Comparison of ENCODE assay signal across 9 mouse cellular contexts in genomic region chr12:103494486-103494885, GRCm38 (mm10). TPM values are rescaled to one million over a fixed set of nuclear protein-coding genes. Genes with fewer than 3 reads are reported as not detected.
DNase-seq lines count a peak whose midpoint lies in the region; ATAC-seq and TF ChIP-seq lines count a peak whose summit lies in the region.
"Had no signal": no experiment of that assay in that cellular context is flagged by ENCODE, and none has a peak within 500 bp of the region (broad histone marks: within the 10 kb centered on the region; RNA-seq: fewer than 3 reads in every experiment).

No protein-coding gene starts in this region.

- no peaks in the 10 kb centered on the region for H3K27me3 ChIP-seq in intestine, postnatal 0 days (replicated peaks; ENCODE audit: control insufficient read depth, insufficient read depth, low read length)
- no peaks in the 10 kb centered on the region for H3K27me3 ChIP-seq in intestine, embryonic 15.5 days (replicated peaks)
- no peaks in the 10 kb centered on the region for H3K27me3 ChIP-seq in limb, embryonic 10.5 days (ENCODE audit: low read depth, poor library complexity, severe bottlenecking)
- H3K27me3 ChIP-seq in small intestine, adult 2 months (ENCODE audit: control insufficient read depth, insufficient read depth, low read length), result no peaks in the 10 kb centered on the region
- H3K27me3 ChIP-seq in forebrain, embryonic 15.5 days, result no peaks in the 10 kb centered on the region
- H3K27me3 ChIP-seq: lung, embryonic 15.5 days had no signal

- H3K9me3 ChIP-seq in intestine, postnatal 0 days (ENCODE audit: control insufficient read depth), result no peaks in the 10 kb centered on the region
- H3K9me3 ChIP-seq in intestine, embryonic 15.5 days, result no peaks in the 10 kb centered on the region
- H3K9me3 ChIP-seq in limb, embryonic 10.5 days (replicated peaks), result no peaks in the 10 kb centered on the region
- no peaks in the 10 kb centered on the region for H3K9me3 ChIP-seq in forebrain, embryonic 15.5 days
- H3K9me3 ChIP-seq: lung, embryonic 15.5 days had no signal

- ATAC-seq in intestine, postnatal 0 days, result peak; percentile 21; the same call in 1 of the 2 replicates
- ATAC-seq in intestine, embryonic 15.5 days, result no peak
- peak; percentile 62 for ATAC-seq in CD4-positive, CD25-positive, alpha-beta regulatory T cell, adult 4 months
- no peak for ATAC-seq in forebrain, embryonic 15.5 days (replicated peaks)

- H3K4me2 ChIP-seq in intestine, postnatal 0 days (replicated peaks; ENCODE audit: low read depth), result no peak overlapping the region
- no peak overlapping the region for H3K4me2 ChIP-seq in intestine, embryonic 15.5 days (replicated peaks)
- no peak overlapping the region for H3K4me2 ChIP-seq in forebrain, embryonic 15.5 days (replicated peaks)
- H3K4me2 ChIP-seq: lung, embryonic 15.5 days had no signal

- DNase-seq in adrenal gland, adult 18-20 months (ENCODE audit: low spot score in 2 of 2), result peak; percentile 51 to 66
- DNase-seq in embryo, embryonic 11 days, result peak; percentile 10
- DNase-seq in limb, embryonic 10.5 days (ENCODE audit: low spot score), result peak; percentile 62

- no peak for TF ChIP-seq POLR2A in small intestine, adult 2 months (IDR thresholded peaks at IDR 0.05; ENCODE audit: low read depth, low read length)

- no peak overlapping the region for H3K27ac ChIP-seq in intestine, postnatal 0 days (ENCODE audit: low read depth, low read length)
- H3K27ac ChIP-seq in intestine, embryonic 15.5 days, result no peak overlapping the region
- H3K27ac ChIP-seq in limb, embryonic 10.5 days, result no peak overlapping the region
- no peak overlapping the region for H3K27ac ChIP-seq in small intestine, adult 2 months (ENCODE audit: insufficient read depth, low read depth, low read length)
- no peak overlapping the region for H3K27ac ChIP-seq in forebrain, embryonic 15.5 days (replicated peaks)
- H3K27ac ChIP-seq: lung, embryonic 15.5 days had no signal

- H3K9ac ChIP-seq in intestine, postnatal 0 days (ENCODE audit: low read depth, low read length), result no peak overlapping the region
- no peak overlapping the region for H3K9ac ChIP-seq in intestine, embryonic 15.5 days
- H3K9ac ChIP-seq in forebrain, embryonic 15.5 days (replicated peaks), result no peak overlapping the region
- H3K9ac ChIP-seq: lung, embryonic 15.5 days had no signal

- H3K4me1 ChIP-seq in intestine, postnatal 0 days (replicated peaks; ENCODE audit: control insufficient read depth, insufficient read depth, low read length), result no peaks in the 10 kb centered on the region
- no peaks in the 10 kb centered on the region for H3K4me1 ChIP-seq in intestine, embryonic 15.5 days (replicated peaks)
- no peaks in the 10 kb centered on the region for H3K4me1 ChIP-seq in limb, embryonic 10.5 days
- H3K4me1 ChIP-seq in small intestine, adult 2 months (ENCODE audit: control insufficient read depth, insufficient read depth, insufficient read length, low read length), result no peaks in the 10 kb centered on the region; the same call in 1 of the 2 replicates
- H3K4me1 ChIP-seq in forebrain, embryonic 15.5 days, result no peaks in the 10 kb centered on the region
- H3K4me1 ChIP-seq: lung, embryonic 15.5 days had no signal

- TF ChIP-seq CTCF in intestine, postnatal 0 days (IDR thresholded peaks at IDR 0.05; ENCODE audit: low read depth), result peak; percentile 89
- peak; percentile 92; the same call in 1 of the 2 replicates for TF ChIP-seq CTCF in small intestine, adult 2 months (IDR thresholded peaks at IDR 0.05; ENCODE audit: extremely low read depth, insufficient read length, insufficient replicate concordance, low read depth, low read length)

- no peak overlapping the region for H3K4me3 ChIP-seq in intestine, postnatal 0 days (ENCODE audit: low read depth, low read length)
- no peak overlapping the region for H3K4me3 ChIP-seq in intestine, embryonic 15.5 days (replicated peaks)
- H3K4me3 ChIP-seq in limb, embryonic 10.5 days, result no peak overlapping the region
- no peak overlapping the region for H3K4me3 ChIP-seq in small intestine, adult 2 months (ENCODE audit: low read depth, low read length)
- no peak overlapping the region for H3K4me3 ChIP-seq in forebrain, embryonic 15.5 days
- H3K4me3 ChIP-seq: lung, embryonic 15.5 days had no signal

- no peaks in the 10 kb centered on the region for H3K36me3 ChIP-seq in intestine, postnatal 0 days (ENCODE audit: control insufficient read depth, insufficient read depth)
- H3K36me3 ChIP-seq in intestine, embryonic 15.5 days, result no peaks in the 10 kb centered on the region
- no peaks in the 10 kb centered on the region for H3K36me3 ChIP-seq in limb, embryonic 10.5 days
- H3K36me3 ChIP-seq in small intestine, adult 2 months (ENCODE audit: control insufficient read depth, insufficient read depth, low read length), result no peaks in the 10 kb centered on the region
- H3K36me3 ChIP-seq in forebrain, embryonic 15.5 days, result no peaks in the 10 kb centered on the region
- H3K36me3 ChIP-seq: lung, embryonic 15.5 days had no signal

- WGBS in intestine, postnatal 0 days, result 21% methylated on average over 6 of the region's 6 CpGs
- WGBS in intestine, embryonic 15.5 days, result 23% methylated on average over 6 of the region's 6 CpGs
- 30% methylated on average over 6 of the region's 6 CpGs for WGBS in limb, embryonic 10.5 days
- 11% methylated on average over 6 of the region's 6 CpGs for WGBS in small intestine, adult 2 months
- WGBS in forebrain, embryonic 15.5 days, result 22% methylated on average over 6 of the region's 6 CpGs

RNA-seq across cellular contexts. Expression of gene Ifi27l2b, which starts 37.5 kb away (rescaled TPM):
- 505 and 529 TPM in 2 replicates for polyA plus RNA-seq in intestine, postnatal 0 days (2015; fragmentation: Nextera tagmentation; extraction: Ambion mirVana)
- polyA plus RNA-seq in intestine, embryonic 15.5 days (2015; fragmentation: Nextera tagmentation; extraction: Ambion mirVana), result 25.4 and 30.5 TPM in 2 replicates
- polyA plus RNA-seq in CD4-positive, CD25-positive, alpha-beta regulatory T cell, adult 4 months (2017; shearing (Covaris generic)), result under 1 TPM in 1 of 2 experiments, not detected in 1; 0.40 TPM
- total RNA-seq in adrenal gland, adult 18-20 months (2021), result not detected
- polyA plus RNA-seq in limb, embryonic 10.5 days (2016; fragmentation: Nextera tagmentation; extraction: Ambion mirVana), result not detected in 2 replicates
- 652 and 1,447 TPM in 2 replicates for polyA plus RNA-seq in small intestine, adult 2 months (2012; rRNA removed)
- polyA plus RNA-seq in forebrain, embryonic 15.5 days (2015; fragmentation: Nextera tagmentation; extraction: Ambion mirVana), result not detected in 2 replicates
- polyA plus RNA-seq: lung, embryonic 15.5 days had no signal

RNA-seq across cellular contexts. Expression of gene Ppp4r4, which starts 37.6 kb away (rescaled TPM):
- polyA plus RNA-seq in intestine, postnatal 0 days (2015; fragmentation: Nextera tagmentation; extraction: Ambion mirVana), result 0.56 and 0.65 TPM in 2 replicates
- 1.2 and 1.3 TPM in 2 replicates for polyA plus RNA-seq in intestine, embryonic 15.5 days (2015; fragmentation: Nextera tagmentation; extraction: Ambion mirVana)
- polyA plus RNA-seq in CD4-positive, CD25-positive, alpha-beta regulatory T cell, adult 4 months (2017; shearing (Covaris generic)), result under 1 TPM in 1 of 2 experiments, not detected in 1; 0.36 TPM
- total RNA-seq in adrenal gland, adult 18-20 months (2021), result 1 to 10 TPM; 2.5 to 3.4 TPM
- polyA plus RNA-seq in limb, embryonic 10.5 days (2016; fragmentation: Nextera tagmentation; extraction: Ambion mirVana), result 1.2 and 1.9 TPM in 2 replicates
- polyA plus RNA-seq in small intestine, adult 2 months (2012; rRNA removed), result 0.06 and 0.24 TPM in 2 replicates
- 1.8 and 1.9 TPM in 2 replicates for polyA plus RNA-seq in forebrain, embryonic 15.5 days (2015; fragmentation: Nextera tagmentation; extraction: Ambion mirVana)

RNA-seq across cellular contexts. Expression of gene Ifi27l2a, which starts 51.0 kb away (rescaled TPM):
- 86.6 and 95.5 TPM in 2 replicates for polyA plus RNA-seq in intestine, postnatal 0 days (2015; fragmentation: Nextera tagmentation; extraction: Ambion mirVana)
- 19.2 and 20.8 TPM in 2 replicates for polyA plus RNA-seq in intestine, embryonic 15.5 days (2015; fragmentation: Nextera tagmentation; extraction: Ambion mirVana)
- 1,000 to 10,000 TPM; 1,231 to 1,594 TPM for polyA plus RNA-seq in CD4-positive, CD25-positive, alpha-beta regulatory T cell, adult 4 months (2017; shearing (Covaris generic))
- total RNA-seq in adrenal gland, adult 18-20 months (2021), result 1,000 to 10,000 TPM in 1 of 2 experiments, 100 to 1,000 TPM in 1; 365 to 1,033 TPM
- polyA plus RNA-seq in limb, embryonic 10.5 days (2016; fragmentation: Nextera tagmentation; extraction: Ambion mirVana), result 0.59 and 1.1 TPM in 2 replicates
- polyA plus RNA-seq in small intestine, adult 2 months (2012; rRNA removed), result 286 and 307 TPM in 2 replicates
- polyA plus RNA-seq in forebrain, embryonic 15.5 days (2015; fragmentation: Nextera tagmentation; extraction: Ambion mirVana), result 3.1 and 6.2 TPM in 2 replicates

Comparison
In these comparisons a context has a peak if more than half of its experiments do, and no peak if none do; other contexts are left out.
1. ATAC-seq: peak in intestine, postnatal 0 days (single experiment) and CD4-positive, CD25-positive, alpha-beta regulatory T cell, adult 4 months (single experiment); none in intestine, embryonic 15.5 days (single experiment) and forebrain, embryonic 15.5 days (single experiment).
2. RNA of gene Ifi27l2b, which starts 37.5 kb away (polyA plus RNA-seq): 652 to 1,447 TPM in small intestine, adult 2 months and 505 to 529 TPM in intestine, postnatal 0 days; 25.4 to 30.5 TPM in intestine, embryonic 15.5 days, 0.40 TPM in CD4-positive, CD25-positive, alpha-beta regulatory T cell, adult 4 months, not detected in limb, embryonic 10.5 days and not detected in forebrain, embryonic 15.5 days; every median in the first group is over 10 times any median in the second.
3. DNase-seq: peak in every context shown above with its lines; median percentile 62 in limb, embryonic 10.5 days; 58 in adrenal gland, adult 18-20 months; 10 in embryo, embryonic 11 days.